Mouse (Mus musculus) forebrain, embryonic 13.5 days (tissue): ENCODE measurements around the gene Uba1. TPM values are rescaled to one million over a fixed set of nuclear protein-coding genes. Genes with fewer than 3 reads are reported as not detected.

Source experiments
- polyA plus RNA-seq: library from polyadenylated mRNA; unstranded; fragments of >200 nt; fragmentation: Nextera tagmentation; extraction: Ambion mirVana; gene quantifications from 2 replicates; pipeline ENCODE4 v1.2.1, GENCODE M21; 2015

Gene Uba1
- polyA plus RNA-seq, 1 experiment from 2014 or later: 334 TPM

Other genes starting within 250 kb of the Uba1 start
- 7.6 and 8.2 TPM in 2 replicates for gene Jade3, start 232.6 kb upstream of the Uba1 start, polyA plus RNA-seq
- 0.53 and 0.57 TPM in 2 replicates for gene Rgn, start 108.5 kb upstream of the Uba1 start, polyA plus RNA-seq
- gene Rbm10, start 40.8 kb upstream of the Uba1 start, polyA plus RNA-seq: 76.6 and 83.1 TPM in 2 replicates
- gene Ndufb11, start 40.7 kb upstream of the Uba1 start, polyA plus RNA-seq: 203 and 233 TPM in 2 replicates
- 101 and 106 TPM in 2 replicates for gene Cdk16, start 29.6 kb downstream of the Uba1 start, polyA plus RNA-seq
- gene Usp11, start 45.6 kb downstream of the Uba1 start, polyA plus RNA-seq: 69.6 and 76.4 TPM in 2 replicates
- gene Araf, start 139.5 kb downstream of the Uba1 start, polyA plus RNA-seq: 167 and 187 TPM in 2 replicates
- 2.2 and 4.4 TPM in 2 replicates for gene Timp1, start 211.8 kb downstream of the Uba1 start, polyA plus RNA-seq